Mouse (Mus musculus) NIH3T3 (cell line): ENCODE results near the gene Ankrd13c.
A peak's percentile ranks its signal among the peaks of the same experiment; 100 is the strongest.
"Not testable (repeated sequence)": the region's sequence is repeated elsewhere in the genome, so short reads cannot be mapped to it uniquely, and the experiment has no call there.

ENCODE experiments used
- DNase-seq: peaks from one replicate; pipeline ENCODE4 v3.0.0-alpha.2; 2012; ENCODE audit warnings: low read depth

Gene Ankrd13c

GRCm38 (mm10) chr3:157946843-157947358 is at the start of gene Ankrd13c:
Ankrd13c (plus strand) TSS chr3:157947239.
- DNase-seq = peak; percentile 95

DNA sequence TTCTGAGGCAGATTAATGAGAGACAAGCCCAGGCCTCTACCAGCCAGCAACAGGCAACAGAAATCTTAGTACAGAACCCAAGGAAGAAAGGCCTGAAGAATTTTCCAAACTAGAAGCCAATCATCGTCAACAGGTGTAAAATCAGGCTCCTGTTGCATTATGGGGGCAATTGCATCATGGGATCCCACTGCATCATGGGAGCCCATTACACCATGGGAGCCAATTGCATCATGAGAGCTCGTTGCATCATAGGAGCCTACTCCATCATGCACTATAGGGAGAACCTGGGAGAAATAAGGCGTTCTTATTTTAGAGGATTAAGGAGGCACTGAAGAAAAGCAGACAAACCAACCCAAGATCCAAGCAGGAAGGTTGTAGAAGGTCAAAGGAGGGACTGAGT is 49.4 kb upstream of the Ankrd13c start:
- DNase-seq = no peak

- no peak for DNase-seq
Observed at GRCm38 (mm10) chr3:157899986-157900385, 47.1 kb upstream of the Ankrd13c start.

DNA sequence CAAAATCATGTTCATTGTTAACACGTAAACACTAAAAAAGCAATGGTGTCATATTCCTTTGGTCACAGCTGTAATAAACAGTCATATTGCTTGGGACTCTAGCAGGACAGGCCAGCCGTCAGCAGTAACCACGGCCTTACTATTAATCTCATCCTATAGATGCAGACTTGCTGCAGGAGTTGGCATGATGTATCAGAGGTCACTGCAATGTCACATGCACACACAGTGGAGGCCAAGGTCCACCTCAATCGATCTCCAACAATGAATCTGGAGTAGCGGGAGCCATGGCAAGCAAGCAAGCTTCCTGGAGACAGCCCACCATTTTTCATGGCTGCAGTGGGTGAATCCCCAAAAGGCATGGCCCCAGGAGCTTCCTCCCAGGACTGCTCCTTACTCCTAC is 45.3 kb upstream of the Ankrd13c start:
- no peak for DNase-seq

GRCm38 (mm10) chr3:157908166-157908565 is 38.9 kb upstream of the Ankrd13c start:
- DNase-seq = no peak

- DNase-seq = no peak
Observed at GRCm38 (mm10) chr3:157910262-157910661, 36.8 kb upstream of the Ankrd13c start.

- DNase-seq = peak; percentile 45
Observed at GRCm38 (mm10) chr3:157912155-157912554, 34.9 kb upstream of the Ankrd13c start.

DNA sequence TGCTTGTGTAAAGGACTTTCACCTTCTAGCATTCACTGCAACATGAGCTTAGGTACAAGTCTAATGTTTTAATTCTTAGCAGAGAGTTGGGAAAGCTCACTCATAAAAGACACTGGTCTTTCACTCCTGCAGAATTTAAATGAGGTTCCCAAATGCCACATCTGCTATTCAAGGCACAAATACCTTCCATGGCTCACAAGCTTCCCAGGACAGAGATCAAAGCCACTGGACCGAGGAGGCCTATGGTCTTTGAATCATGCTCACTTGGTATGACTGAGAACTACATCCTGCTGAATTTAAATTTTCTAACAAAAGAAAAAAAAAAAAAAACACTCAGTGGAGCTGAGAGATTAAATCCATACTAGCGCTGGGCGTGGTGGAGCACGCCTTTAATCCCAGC is 30.7 kb upstream of the Ankrd13c start:
- DNase-seq = no peak

GRCm38 (mm10) chr3:157921376-157921775 is 25.7 kb upstream of the Ankrd13c start:
- DNase-seq = no peak

DNA sequence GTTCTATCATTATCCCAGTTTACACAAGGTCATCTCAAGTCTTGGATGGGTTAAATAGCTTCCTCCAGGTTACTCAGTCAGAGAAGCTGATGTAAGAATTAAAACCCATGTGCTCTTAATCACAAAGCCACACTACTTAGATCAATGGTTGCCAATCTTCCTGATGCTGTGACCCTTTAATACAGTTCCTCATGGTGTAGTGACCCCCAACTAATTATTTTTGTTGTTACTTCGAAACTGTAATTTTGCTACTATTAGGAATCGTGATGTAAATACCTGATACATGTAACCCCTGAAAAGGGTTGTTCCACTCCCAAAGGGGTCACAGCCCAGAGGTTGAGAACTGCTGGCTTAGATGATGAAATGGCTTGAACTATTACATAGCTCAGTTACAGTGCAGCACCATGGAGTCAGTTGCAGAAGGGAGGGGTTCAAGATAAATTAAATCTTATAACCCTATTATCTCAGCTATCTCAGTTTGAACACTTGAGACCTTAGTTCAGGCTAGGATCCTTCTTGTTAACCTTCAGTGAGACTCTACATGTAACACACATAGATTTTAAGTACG is 23.7 kb upstream of the Ankrd13c start:
- DNase-seq = no peak

DNA sequence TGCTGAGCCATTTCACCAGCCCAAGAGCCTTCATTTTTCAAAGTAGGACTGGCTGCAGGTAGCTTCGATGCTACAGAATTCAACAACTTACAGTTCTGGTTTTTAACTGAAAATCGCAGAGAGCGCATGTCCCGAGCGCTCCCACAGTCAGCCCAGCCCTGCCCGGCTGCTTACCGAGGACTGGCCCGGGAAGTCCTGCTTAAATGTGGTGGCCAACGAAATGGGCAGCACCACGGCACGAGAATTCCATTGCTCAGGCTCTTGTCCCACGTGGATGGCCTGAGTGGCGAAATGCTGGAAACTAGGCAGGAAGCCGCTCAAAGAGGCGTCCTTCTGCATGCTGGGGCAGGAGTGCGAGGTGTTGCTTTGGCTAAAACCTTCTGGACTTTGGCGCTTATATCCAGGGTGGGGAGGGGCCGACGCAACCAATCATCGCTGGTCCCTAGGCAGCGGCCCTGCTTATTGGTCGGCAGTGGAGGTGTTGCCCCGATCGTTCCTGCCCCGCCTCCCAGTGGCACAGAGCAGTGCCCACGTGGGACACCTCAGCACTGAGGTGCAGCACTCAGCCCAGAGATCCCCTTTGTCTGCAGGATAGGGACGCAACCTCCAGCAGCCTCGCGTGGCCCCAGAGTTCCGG is 22.2 kb upstream of the Ankrd13c start, which contains the start of gene Cth:
Gene Cth (minus strand): TSS at position 386 of the 637 bp plus-strand sequence.
- DNase-seq = peak; percentile 89

GRCm38 (mm10) chr3:157925706-157926510 is 21.1 kb upstream of the Ankrd13c start:
- no peak for DNase-seq

DNA sequence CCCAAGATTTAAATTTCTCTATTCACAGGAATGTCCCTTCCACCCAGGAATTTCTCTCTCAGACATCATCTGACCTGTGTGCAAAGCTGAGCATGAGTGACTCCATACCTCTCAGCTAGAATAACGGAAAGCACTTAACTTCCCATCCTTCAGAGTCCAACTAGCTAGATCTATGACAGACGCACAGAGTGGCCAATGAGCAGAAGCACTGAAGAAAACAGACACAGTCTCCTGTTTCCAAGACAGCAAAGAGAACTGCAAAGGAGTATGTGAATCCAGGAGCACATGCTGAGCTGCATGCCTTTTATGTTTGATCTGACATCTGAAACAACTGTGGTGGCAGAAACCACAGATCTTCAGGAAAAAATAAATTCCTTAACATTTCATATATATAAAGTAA is 20.3 kb upstream of the Ankrd13c start:
- DNase-seq = no peak

GRCm38 (mm10) chr3:157928731-157929130 is 18.3 kb upstream of the Ankrd13c start:
- DNase-seq = no peak

- DNase-seq = no peak
Observed at GRCm38 (mm10) chr3:157929417-157929816, 17.6 kb upstream of the Ankrd13c start.

DNA sequence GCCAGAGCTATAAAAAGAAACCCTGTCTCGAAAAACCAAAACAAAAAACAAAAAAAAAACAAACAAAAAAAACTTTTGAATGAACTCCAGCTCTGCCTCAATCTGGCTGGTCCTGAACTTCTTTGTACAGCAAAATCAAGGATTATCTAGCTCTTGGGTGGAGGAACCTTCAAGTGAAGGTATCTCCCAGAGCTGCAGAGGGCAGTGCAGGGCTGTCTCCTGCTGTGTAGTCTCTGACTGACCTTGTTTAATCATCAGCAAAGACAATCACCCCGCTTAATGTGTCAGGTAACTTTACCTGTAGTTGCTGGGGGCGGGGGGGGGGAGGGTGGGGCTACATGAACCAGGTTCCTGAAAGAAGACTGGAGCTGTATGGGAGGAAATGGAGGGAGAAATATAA is 15.4 kb upstream of the Ankrd13c start:
- no peak for DNase-seq

DNA sequence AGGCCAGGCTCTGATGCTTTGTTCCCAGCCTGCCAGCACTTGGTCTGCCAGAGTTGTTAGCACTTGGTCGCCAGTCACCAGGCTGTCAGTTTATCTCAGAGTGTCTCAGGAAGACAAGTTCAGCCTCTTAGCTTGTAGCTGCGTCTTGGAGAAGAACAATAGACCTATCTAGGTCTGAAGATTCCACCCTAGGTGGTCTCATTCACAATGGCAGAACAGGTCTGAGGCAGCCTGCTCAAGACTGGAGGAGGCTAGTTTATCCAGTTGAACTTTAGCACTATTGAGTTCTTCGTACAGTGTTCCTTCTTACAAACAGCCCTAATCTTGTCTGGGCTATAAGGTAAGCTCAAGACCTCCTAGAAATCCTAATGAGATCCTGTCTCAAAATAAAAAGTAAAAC is 15.0 kb upstream of the Ankrd13c start:
- no peak for DNase-seq

GRCm38 (mm10) chr3:157933223-157933622 is 13.8 kb upstream of the Ankrd13c start:
- DNase-seq = not testable (repeated sequence)

GRCm38 (mm10) chr3:157934301-157934823 is 12.7 kb upstream of the Ankrd13c start:
- peak; percentile 47 for DNase-seq

GRCm38 (mm10) chr3:157938585-157938984 is 8.5 kb upstream of the Ankrd13c start:
- no peak for DNase-seq

DNA sequence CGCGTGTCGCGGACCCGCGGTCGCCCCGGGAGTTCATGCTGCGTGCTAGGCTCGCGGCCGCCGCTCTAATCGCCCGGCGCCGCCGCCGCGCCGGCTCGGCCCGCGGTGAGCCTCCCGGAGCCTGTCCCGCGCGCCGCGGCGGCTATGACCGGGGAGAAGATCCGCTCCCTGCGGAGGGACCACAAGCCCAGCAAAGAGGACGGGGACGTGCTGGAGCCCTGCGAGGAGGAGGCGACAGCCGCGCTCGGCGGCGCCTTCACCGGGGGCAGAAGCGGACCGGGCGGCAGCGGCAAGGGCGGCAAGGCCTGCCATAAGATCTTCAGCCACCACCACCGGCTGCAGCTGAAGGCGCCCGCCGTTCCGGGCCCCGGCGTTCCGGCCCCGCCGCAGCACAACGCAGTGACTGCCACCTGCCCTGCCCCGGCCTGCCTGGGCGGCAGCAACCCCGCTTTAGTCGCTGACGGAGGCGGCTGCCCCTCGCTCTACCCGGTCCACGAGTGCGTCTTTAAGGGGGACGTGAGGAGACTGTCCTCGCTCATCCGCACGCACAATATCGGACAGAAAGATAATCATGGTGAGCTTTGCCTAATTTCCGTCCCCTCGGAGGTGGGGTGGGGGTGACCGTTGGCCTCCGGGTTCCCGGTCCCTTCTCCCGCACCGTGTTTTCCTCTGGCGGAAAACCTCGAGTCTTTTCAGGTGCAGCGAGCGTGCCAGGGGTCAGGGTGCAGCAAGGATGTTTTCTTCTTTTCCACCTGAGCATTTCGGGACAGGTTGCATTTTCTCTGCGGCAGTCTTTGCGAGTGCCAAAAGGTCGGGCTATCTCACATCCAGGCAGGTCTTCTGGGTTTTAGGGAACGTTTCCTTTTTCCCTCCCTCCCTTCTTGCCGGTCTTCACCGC is 593 bp downstream of the Ankrd13c start:
- no peak for DNase-seq

DNA sequence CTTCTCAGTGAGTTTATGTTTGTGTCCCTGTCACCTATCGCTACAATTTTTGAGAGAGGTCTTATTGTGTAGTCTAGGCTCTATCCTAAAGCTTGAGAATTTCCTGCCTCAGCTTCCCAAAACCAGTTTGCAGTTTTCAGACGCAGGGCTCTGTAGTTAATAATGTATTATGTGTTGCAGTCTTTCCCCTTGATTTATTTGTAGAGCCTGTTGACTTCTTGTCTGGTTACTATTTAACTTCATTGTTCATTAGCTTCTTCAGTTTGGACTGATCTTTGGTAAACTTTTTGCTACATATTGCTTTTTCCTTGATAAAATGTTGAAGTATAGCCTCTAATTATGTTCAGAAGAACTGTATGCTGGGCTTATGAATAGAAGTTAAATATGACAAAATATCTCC is 5.7 kb downstream of the Ankrd13c start:
- no peak for DNase-seq
